Mouse (Mus musculus): ENCODE results near the gene Fam102a.
A peak's percentile ranks its signal among the peaks of the same experiment; 100 is the strongest.

The Fam102a gene

DNA sequence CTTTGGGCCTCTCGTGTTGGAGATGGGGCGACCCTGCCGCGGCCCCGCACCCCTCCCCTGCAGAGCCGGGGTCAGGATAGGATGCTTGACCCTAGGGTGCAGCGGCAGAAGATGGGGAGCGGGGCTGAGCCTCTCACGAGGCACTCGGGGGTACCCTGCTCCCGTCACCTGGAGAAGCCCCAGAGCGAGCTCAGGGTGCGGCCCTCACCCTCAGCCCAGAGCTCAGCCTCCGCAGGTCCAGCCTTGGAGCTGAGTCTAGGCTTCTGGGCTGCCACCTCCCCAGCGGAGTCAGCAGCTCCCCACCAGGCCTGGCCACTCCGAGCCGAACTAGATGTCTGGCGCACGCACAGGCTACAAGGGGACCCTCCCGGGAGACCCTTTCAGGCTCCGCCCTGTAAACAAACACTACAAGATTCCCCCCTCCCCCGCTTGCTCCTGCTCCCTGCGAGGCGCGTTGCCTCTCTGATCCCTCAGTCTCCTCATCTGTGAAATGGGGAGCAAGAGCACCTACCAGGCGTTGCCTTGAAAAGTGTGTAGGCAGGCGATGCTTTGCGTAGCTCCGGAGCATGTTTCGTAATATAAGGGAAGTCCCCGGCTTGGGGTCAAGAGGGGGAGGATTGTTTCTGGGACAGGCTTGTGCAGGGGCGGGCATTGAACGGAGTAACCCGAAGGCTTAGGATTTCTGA lies 72.3 kb downstream of the Fam102a start:
- 0 out of 2 replicates have a peak, but pooled peaks cover 3% of the 10 kb centered on the region for H3K36me3 ChIP-seq (ENCODE audit: insufficient read depth, low read length)
- H3K9me3 ChIP-seq (ENCODE audit: low read length) = no peaks in the 10 kb centered on the region
- peak overlapping the region; percentile 97 for H3K4me3 ChIP-seq (replicated peaks; ENCODE audit: low read length)
- H3K4me1 ChIP-seq (replicated peaks; ENCODE audit: low read depth, low read length) = peaks cover 72% of the 10 kb centered on the region
- H3K27me3 ChIP-seq (ENCODE audit: insufficient read depth, low read length) = no peaks in the 10 kb centered on the region
- TF ChIP-seq POU5F1 (IDR thresholded peaks at IDR 0.05; ENCODE audit: borderline replicate concordance, low read length) (no peak), NANOG (IDR thresholded peaks at IDR 0.05; ENCODE audit: borderline replicate concordance, low read length) (no peak), CTCF (conservative IDR thresholded peaks at IDR 0.05; ENCODE audit: low read length) (no peak)

- no peaks in the 10 kb centered on the region for H3K27me3 ChIP-seq (ENCODE audit: insufficient read depth, low read length)
- no peaks in the 10 kb centered on the region for H3K9me3 ChIP-seq (ENCODE audit: low read length)
- H3K4me1 ChIP-seq (replicated peaks; ENCODE audit: low read depth, low read length) = peaks cover 71% of the 10 kb centered on the region
- TF ChIP-seq NANOG (IDR thresholded peaks at IDR 0.05; ENCODE audit: borderline replicate concordance, low read length) (no peak), CTCF (conservative IDR thresholded peaks at IDR 0.05; ENCODE audit: low read length) (no peak), POU5F1 (IDR thresholded peaks at IDR 0.05; ENCODE audit: borderline replicate concordance, low read length) (no peak)
- H3K36me3 ChIP-seq (ENCODE audit: insufficient read depth, low read length) = peaks cover 9% of the 10 kb centered on the region
- peak overlapping the region; percentile 97 for H3K4me3 ChIP-seq (replicated peaks; ENCODE audit: low read length)
Observed at GRCm38 (mm10) chr2:32608141-32608777, 73.1 kb downstream of the Fam102a start.

GRCm38 (mm10) chr2:32608778-32609435 lies 73.8 kb downstream of the Fam102a start:
- Histone ChIP-seq H3K4me1 (replicated peaks; ENCODE audit: low read depth, low read length) (peaks cover 78% of the 10 kb centered on the region), H3K4me3 (replicated peaks; ENCODE audit: low read length) (peak overlapping the region; percentile 97), H3K27me3 (ENCODE audit: insufficient read depth, low read length) (no peaks in the 10 kb centered on the region), H3K9me3 (ENCODE audit: low read length) (no peaks in the 10 kb centered on the region), H3K36me3 (ENCODE audit: insufficient read depth, low read length) (peaks cover 15% of the 10 kb centered on the region)
- TF ChIP-seq POU5F1 (IDR thresholded peaks at IDR 0.05; ENCODE audit: borderline replicate concordance, low read length) = no peak
- TF ChIP-seq CTCF (conservative IDR thresholded peaks at IDR 0.05; ENCODE audit: low read length) = no peak
- no peak for TF ChIP-seq NANOG (IDR thresholded peaks at IDR 0.05; ENCODE audit: borderline replicate concordance, low read length)

- Histone ChIP-seq H3K36me3 (ENCODE audit: insufficient read depth, low read length) (peaks cover 26% of the 10 kb centered on the region), H3K27me3 (ENCODE audit: insufficient read depth, low read length) (no peaks in the 10 kb centered on the region), H3K9me3 (ENCODE audit: low read length) (no peaks in the 10 kb centered on the region), H3K4me3 (replicated peaks; ENCODE audit: low read length) (peak overlapping the region; percentile 61), H3K4me1 (replicated peaks; ENCODE audit: low read depth, low read length) (peaks cover 79% of the 10 kb centered on the region)
- TF ChIP-seq NANOG (IDR thresholded peaks at IDR 0.05; ENCODE audit: borderline replicate concordance, low read length) (no peak), CTCF (conservative IDR thresholded peaks at IDR 0.05; ENCODE audit: low read length) (peak; percentile 38)
Observed at GRCm38 (mm10) chr2:32610610-32611229, 75.6 kb downstream of the Fam102a start.

DNA sequence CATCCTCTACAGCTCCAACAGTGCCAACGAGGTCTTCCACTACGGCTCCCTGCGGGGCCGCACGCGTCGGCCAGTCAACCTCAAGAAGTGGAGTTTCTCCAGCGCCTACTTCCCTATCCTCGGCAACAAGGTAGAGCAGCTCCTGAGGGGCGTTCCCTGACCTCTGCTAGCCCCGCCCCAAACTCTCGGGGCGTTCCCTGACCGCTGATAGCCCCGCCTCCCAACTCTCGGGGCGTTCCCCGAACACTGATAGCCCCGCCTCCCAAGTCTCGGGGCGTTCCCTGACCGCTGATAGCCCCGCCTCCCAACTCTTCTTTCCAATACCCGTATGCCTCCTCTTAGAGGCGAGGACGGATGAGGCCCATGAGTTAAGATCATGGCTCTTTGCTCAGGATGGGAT lies 77.1 kb downstream of the Fam102a start:
- peaks cover 72% of the 10 kb centered on the region for H3K4me1 ChIP-seq (replicated peaks; ENCODE audit: low read depth, low read length)
- TF ChIP-seq POU5F1 (IDR thresholded peaks at IDR 0.05; ENCODE audit: borderline replicate concordance, low read length) (no peak), CTCF (conservative IDR thresholded peaks at IDR 0.05; ENCODE audit: low read length) (no peak), NANOG (IDR thresholded peaks at IDR 0.05; ENCODE audit: borderline replicate concordance, low read length) (no peak)
- peaks cover 39% of the 10 kb centered on the region for H3K36me3 ChIP-seq (ENCODE audit: insufficient read depth, low read length)
- peak overlapping the region; percentile 46 for H3K4me3 ChIP-seq (replicated peaks; ENCODE audit: low read length)
- peaks cover 3% of the 10 kb centered on the region for H3K9me3 ChIP-seq (ENCODE audit: low read length)
- H3K27me3 ChIP-seq (ENCODE audit: insufficient read depth, low read length) = no peaks in the 10 kb centered on the region

DNA sequence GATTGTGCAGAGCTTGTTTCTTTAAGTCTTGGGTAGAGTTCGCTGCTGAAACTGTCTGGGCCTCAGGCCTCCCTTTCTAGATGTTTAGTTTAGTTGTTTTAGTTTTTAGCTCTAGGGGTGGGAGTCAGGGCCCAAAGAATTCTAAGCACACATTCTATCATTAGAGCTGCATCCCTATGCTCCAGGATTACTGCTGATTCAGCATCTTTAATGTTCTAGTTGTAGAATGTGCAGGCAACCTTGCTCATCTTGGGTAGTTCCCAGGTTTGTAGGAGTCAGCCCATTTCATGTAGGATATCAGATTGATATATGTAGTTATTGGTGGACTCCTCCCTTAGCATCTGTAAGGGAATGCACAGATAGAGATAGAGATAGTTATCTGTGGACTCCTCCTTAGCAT lies 82.0 kb downstream of the Fam102a start:
- Histone ChIP-seq H3K4me1 (replicated peaks; ENCODE audit: low read depth, low read length) (peaks cover 62% of the 10 kb centered on the region), H3K36me3 (ENCODE audit: insufficient read depth, low read length) (peaks cover 71% of the 10 kb centered on the region), H3K4me3 (replicated peaks; ENCODE audit: low read length) (no peak overlapping the region), H3K9me3 (ENCODE audit: low read length) (peaks cover 7% of the 10 kb centered on the region), H3K27me3 (ENCODE audit: insufficient read depth, low read length) (no peaks in the 10 kb centered on the region)
- TF ChIP-seq CTCF (conservative IDR thresholded peaks at IDR 0.05; ENCODE audit: low read length) = no peak
- no peak for TF ChIP-seq NANOG (IDR thresholded peaks at IDR 0.05; ENCODE audit: borderline replicate concordance, low read length)
- TF ChIP-seq POU5F1 (IDR thresholded peaks at IDR 0.05; ENCODE audit: borderline replicate concordance, low read length) = no peak

GRCm38 (mm10) chr2:32617601-32618000 lies 82.5 kb downstream of the Fam102a start:
- H3K4me1 ChIP-seq (replicated peaks; ENCODE audit: low read depth, low read length) = peaks cover 61% of the 10 kb centered on the region
- H3K4me3 ChIP-seq (replicated peaks; ENCODE audit: low read length) = no peak overlapping the region
- H3K9me3 ChIP-seq (ENCODE audit: low read length) = peaks cover 7% of the 10 kb centered on the region
- H3K36me3 ChIP-seq (ENCODE audit: insufficient read depth, low read length) = peaks cover 71% of the 10 kb centered on the region
- H3K27me3 ChIP-seq (ENCODE audit: insufficient read depth, low read length) = no peaks in the 10 kb centered on the region
- TF ChIP-seq CTCF (conservative IDR thresholded peaks at IDR 0.05; ENCODE audit: low read length) (peak; percentile 65), POU5F1 (IDR thresholded peaks at IDR 0.05; ENCODE audit: borderline replicate concordance, low read length) (no peak)

GRCm38 (mm10) chr2:32618051-32618450 lies 82.9 kb downstream of the Fam102a start:
- H3K36me3 ChIP-seq (ENCODE audit: insufficient read depth, low read length) = peaks cover 67% of the 10 kb centered on the region
- no peaks in the 10 kb centered on the region for H3K27me3 ChIP-seq (ENCODE audit: insufficient read depth, low read length)
- TF ChIP-seq CTCF (conservative IDR thresholded peaks at IDR 0.05; ENCODE audit: low read length) (no peak), NANOG (IDR thresholded peaks at IDR 0.05; ENCODE audit: borderline replicate concordance, low read length) (no peak), POU5F1 (IDR thresholded peaks at IDR 0.05; ENCODE audit: borderline replicate concordance, low read length) (no peak)
- no peak overlapping the region for H3K4me3 ChIP-seq (replicated peaks; ENCODE audit: low read length)
- H3K4me1 ChIP-seq (replicated peaks; ENCODE audit: low read depth, low read length) = peaks cover 61% of the 10 kb centered on the region
- peaks cover 7% of the 10 kb centered on the region for H3K9me3 ChIP-seq (ENCODE audit: low read length)

Measured in E14TG2a.4 (cell line).